Mouse (Mus musculus): ENCODE data around the gene Tmem230.
"Not testable (repeated sequence)": the region's sequence is repeated elsewhere in the genome, so short reads cannot be mapped to it uniquely, and the experiment has no call there.

Tmem230 gene

GRCm38 (mm10) chr2:132247539-132248313, at the start of gene Tmem230:
Gene Tmem230, minus strand, starts transcription at chr2:132247807.
- DNase-seq (ENCODE audit: low spot score in 2 of 2) = peak; percentile 91 to 95

GRCm38 (mm10) chr2:132293694-132294450, 46.3 kb upstream of the Tmem230 start:
- DNase-seq (ENCODE audit: low spot score in 2 of 2) = no peak

DNA sequence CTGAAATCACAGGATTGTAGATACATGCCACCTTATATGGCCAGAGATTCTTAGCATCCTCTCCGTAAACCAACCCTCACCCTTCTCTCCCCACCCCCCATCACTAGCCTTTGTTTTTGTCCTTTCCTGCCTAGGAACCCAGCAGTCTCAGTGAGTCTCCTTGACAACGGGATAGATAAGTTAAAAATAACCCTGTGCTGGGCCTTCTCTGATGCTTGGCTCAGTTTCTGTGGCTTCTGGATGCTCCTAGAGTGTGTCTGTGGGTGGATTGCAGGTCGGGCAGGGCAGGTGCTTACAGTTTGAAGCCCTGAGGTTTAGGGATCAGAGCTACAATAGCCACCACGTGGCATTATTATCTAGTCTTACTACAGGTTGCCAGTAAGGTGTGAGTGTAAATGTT, 44.5 kb upstream of the Tmem230 start:
- peak; percentile 73 to 82 for DNase-seq (ENCODE audit: low spot score in 2 of 2)

GRCm38 (mm10) chr2:132291265-132291664, 43.7 kb upstream of the Tmem230 start:
- no peak for DNase-seq (ENCODE audit: low spot score in 2 of 2)

DNA sequence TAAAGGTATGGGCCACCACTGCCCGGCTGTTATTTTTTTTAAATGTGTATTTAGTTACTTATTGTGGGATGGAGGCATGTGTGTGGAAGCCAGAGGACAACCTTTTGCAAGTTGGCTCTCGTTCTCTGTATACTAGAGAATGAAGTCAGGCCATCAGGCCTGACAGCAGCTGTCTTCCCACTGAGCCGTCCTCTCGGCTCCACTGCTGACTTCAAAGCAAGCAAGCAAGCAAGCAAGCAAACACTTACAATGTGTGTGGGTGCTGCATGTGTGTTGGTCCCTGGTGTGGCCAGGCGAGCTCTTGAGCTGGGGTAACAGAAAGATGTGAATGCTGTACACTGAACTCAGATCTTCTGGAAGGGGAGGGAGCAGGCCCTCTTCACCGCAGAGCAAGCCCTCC, 43.2 kb upstream of the Tmem230 start:
- DNase-seq (ENCODE audit: low spot score in 2 of 2) = no peak

DNA sequence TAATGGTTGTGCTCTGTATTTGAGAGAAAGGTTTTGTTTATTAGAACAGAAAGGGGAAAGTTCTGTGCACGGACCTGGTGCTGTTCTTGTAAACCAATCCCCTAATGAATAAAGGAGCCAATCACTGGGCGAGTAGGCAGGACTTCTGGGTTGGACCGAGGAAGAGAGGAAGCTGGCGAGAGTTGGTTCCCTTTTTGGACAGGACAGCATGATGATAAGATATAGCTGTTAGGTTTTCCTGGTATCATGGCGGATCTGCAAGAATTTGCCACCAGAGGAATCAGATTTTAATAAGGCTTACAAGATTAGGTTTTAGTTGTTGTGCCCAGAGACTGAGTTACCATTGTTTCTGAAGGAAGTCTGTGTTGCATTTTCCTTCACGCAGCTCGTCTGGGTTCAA, 41.6 kb upstream of the Tmem230 start:
- not testable (repeated sequence) for DNase-seq (ENCODE audit: low spot score in 2 of 2)

GRCm38 (mm10) chr2:132286376-132287076, 38.9 kb upstream of the Tmem230 start:
- peak; percentile 58 to 68 for DNase-seq (ENCODE audit: low spot score in 2 of 2)

GRCm38 (mm10) chr2:132285722-132286121, 38.1 kb upstream of the Tmem230 start:
- not testable (repeated sequence) for DNase-seq (ENCODE audit: low spot score in 2 of 2)

DNA sequence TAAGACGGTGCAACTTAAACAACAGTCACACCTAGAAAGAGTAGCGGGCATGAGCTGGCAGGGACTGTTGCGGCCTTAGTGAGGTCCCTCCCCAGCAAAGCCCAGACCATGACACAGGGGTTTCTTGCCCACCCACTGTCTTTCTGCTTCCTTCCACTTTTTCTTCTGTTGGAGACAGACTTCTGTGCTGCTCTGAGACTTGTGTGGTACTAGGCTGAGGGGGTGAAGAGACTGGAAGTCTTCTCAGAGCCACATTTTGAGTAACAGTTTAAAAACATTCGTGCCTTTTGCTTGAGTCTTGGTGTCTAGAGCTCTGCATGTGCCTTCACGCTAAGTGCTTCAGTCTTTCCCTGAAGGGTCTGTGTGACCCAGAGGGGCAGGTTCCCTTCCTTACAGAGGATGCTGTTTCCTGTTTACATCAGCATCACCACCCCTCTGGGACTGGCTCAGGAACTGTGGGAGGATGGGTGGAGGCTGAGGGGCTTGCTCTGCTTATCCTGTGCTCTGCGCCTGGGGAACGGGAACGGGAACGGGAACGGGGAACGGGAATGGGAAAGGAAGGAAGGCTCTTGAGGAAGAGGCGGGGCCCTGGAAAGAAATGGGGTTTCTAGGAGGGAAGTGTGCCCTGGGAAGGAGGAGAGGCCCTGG, 37.0 kb upstream of the Tmem230 start:
- peak; percentile 85 to 90 for DNase-seq (ENCODE audit: low spot score in 2 of 2)

- no peak for DNase-seq (ENCODE audit: low spot score in 2 of 2)
These were observed 35.8 kb upstream of the Tmem230 start for GRCm38 (mm10) chr2:132283236-132284070.

GRCm38 (mm10) chr2:132282453-132283174, 35.0 kb upstream of the Tmem230 start:
- no peak for DNase-seq (ENCODE audit: low spot score in 2 of 2)

DNA sequence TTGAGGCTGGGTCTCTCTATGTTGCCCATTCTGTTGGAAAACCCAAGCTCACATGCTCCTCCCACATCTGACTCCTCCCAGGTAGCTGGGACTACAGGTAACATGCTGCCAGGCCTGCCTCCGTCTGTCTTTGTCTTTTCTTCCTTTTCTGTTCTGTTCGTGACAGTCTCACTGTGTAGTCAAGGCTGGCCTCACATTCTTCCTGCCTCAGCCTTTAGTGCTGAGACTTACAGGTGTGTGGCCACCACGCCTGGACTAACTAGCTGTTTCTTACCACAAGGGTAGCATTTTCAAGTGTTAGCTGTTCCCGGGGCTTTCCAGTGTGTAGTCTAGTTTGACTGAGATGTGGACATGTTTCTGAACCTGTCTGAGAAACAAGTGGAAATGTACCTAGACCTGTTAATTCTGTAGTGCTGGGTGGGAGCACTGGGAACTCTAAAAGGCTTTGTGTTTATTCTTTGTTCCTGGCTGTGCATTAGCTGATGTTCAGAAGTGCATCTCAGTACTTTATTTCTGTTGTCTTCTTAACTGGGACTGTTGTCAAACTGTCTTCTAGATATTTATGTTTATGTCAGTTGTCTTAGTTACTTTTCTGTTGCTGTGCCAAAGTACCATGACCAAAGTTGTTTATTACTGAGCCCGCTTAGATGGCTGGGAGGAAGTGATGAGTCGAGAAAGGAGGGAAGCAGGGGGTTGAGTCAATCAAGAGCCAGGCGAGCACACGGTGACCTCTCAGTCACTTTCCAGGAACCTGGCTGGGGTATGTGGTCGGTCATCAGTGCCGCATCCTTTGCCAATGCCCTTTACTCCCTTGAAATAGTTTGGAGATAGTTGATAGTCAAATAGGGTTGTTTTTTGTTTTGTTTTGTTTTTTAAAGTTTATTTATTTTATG, 34.2 kb upstream of the Tmem230 start:
- no peak for DNase-seq (ENCODE audit: low spot score in 2 of 2)

DNA sequence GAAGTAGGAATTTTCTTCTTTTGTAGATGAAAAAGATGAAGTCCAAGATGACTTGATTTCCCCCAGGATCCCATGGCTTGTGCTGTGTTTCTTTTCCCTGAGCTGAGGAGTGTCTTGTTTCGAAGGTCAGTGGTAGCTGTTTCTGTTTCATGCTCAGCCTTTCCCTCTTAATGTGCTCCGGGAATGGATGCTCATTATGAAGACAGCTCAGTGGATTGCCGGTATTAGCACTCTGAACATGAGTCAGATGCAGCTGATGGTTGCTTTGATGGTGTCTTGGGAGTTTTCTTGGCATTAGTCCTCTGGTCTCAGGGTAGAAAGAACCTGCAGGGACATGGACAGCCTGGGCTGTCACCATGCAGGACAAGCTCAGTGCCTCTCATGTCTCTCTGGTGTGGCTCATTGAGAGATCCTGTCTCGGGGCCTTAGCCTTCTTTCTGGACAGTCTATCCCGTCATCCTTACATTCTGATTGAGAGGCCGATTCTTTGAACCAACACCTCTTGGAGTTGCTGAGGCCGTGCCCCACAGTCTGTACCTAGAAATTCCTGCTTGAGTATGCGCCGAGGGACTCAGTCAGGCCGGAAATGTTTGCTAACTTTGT, 33.0 kb upstream of the Tmem230 start:
- DNase-seq (ENCODE audit: low spot score in 2 of 2) = no peak

GRCm38 (mm10) chr2:132279978-132280377, 32.4 kb upstream of the Tmem230 start:
- no peak for DNase-seq (ENCODE audit: low spot score in 2 of 2)

DNA sequence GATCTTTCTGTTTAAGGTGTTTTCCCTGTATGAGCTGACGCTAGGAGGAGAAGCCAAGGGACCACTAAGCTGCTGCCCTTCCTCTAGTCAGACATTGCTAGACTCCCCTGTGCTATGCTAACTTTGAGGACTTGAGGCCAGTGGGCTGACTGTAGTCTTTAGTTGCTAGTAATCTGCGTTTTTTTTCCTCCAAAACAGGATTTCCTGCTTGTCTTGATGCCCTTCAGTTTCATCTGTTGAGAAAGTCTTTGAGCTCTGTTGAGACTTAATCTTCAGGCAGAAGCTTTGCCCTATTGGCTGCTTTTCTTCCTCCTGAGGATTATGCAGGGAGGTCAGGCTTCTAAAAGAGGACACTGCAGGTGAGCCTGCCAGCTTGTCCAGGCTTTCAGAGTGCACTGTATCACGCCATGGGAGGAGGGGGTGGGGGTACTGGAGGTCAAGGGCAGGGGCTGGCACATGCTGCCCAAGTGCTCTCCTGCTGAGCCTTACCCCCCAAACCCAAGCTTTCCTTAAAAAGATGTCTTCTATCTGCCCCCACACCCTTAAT, 31.8 kb upstream of the Tmem230 start:
- no peak for DNase-seq (ENCODE audit: low spot score in 2 of 2)

DNA sequence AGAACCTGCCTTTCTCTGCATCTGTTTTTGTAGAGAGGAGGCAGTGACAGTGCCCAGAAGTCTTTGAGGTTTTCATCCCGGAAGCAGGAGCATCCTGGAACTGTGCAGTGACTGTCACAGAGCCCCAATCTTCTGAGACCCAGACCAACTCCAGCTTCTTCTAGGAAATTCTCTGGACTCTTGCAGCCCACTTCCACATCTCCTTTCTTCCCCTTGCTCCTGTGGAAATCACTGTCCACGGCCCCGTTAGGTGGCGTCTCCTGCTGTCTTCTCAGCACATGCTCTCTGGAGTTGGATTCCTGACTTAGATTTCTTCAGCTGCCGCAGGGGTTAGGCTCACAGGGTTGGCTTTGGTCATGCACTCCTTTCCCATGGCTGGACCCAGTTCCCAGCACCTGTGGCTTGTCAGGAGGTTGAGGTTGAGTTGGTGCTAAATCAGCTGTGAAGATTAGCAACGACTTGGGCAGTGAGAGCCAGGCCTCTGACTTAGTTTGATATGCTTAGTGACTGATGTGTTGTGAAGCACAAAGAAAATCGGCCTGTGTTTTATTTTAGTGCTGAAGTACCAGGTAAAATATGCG, 30.8 kb upstream of the Tmem230 start:
- no peak for DNase-seq (ENCODE audit: low spot score in 2 of 2)

DNA sequence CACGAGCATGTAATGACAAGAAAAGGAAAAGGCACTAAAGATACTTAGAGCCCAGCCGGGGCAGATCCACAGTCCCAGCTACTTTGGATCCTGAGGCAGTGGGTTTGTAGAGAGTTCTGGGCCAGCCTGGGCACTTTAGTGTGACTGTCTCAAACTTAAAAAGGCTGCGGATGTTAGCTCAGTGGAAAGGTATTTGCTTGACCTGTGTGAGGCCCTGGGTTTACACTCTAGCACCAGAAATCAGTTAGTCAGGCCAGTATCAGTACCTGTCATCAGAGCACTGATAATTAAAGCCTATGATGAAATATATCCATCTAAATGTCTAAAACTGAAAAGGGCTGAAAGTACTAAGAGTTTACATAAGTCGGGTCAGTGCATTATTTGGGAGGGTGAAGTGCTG, 28.6 kb upstream of the Tmem230 start:
- DNase-seq (ENCODE audit: low spot score in 2 of 2) = no peak

GRCm38 (mm10) chr2:132275527-132275926, 27.9 kb upstream of the Tmem230 start:
- DNase-seq (ENCODE audit: low spot score in 2 of 2) = no peak

Measured in heart, adult 9 months (tissue).